Mouse (Mus musculus): ENCODE data around the gene Sh3bgrl3.

DNA sequence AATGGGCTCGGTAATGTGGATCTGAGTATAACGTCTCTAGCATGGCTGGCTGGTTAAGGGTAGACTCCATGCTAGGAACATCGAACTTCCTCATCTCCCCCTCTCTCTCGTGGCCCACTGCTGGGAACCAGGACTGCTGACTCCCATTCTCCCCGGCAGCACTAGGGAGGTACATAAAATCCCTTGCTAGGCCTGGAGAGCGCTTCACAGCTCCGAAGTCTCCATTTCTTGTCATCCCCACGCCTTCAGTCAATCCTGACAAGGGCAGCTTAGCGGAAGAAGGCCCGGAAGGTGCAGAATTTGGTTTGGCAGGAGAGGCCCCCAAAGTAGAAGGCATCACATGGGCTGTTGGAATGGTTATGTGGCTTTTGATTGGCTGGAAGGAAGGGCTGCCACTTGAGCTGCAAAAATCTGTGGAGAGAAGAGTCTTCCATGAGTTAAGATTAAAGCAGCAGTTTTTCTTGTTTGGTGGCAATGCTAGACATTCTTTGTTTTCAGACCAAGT lies 27.4 kb upstream of the Sh3bgrl3 start:
- TF ChIP-seq CTCF (IDR thresholded peaks at IDR 0.05; ENCODE audit: control insufficient read depth, insufficient read depth, insufficient replicate concordance, low read depth, low read length) = no peak
- no peak for TF ChIP-seq POLR2A (IDR thresholded peaks at IDR 0.05; ENCODE audit: control insufficient read depth, low read depth, low read length)

Data from testis, adult 2 months (tissue).